Mouse (Mus musculus): ENCODE measurements around the gene Gm26602. TPM values are rescaled to one million over a fixed set of nuclear protein-coding genes. Genes with fewer than 3 reads are reported as not detected.

Gene Gm26602
- polyA plus RNA-seq, 1 experiment from 2014 or later = not detected

DNA sequence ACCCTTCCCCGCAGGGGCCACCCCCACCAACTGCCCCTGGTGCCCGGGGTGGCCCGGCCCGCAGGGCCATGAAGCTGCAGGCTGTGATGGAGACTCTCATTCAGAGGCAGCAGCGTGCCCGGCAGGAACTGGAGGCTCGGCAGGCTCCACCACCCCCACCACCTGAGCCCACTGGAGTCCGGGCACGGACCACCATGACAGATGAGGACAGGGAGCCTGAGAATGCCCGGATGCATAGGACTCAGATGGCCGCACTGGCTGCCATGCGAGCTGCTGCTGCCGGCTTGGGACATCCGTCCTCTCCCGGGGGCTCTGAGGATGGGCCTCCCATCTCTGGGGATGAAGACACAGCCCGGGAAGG lies 20.1 kb downstream of the Gm26602 start:
- no peaks in the 10 kb centered on the region for H3K27me3 ChIP-seq
- in situ Hi-C loops (cut with MboI; ENCODE audit: low pct_unique_long_range_greater_than_20kb) = no loop called here
- CTCF ChIA-PET = no interaction called here
- DNase-seq (ENCODE audit: low read depth, low spot score) (no peak), ATAC-seq (no peak)
- TF ChIP-seq CTCF (IDR thresholded peaks at IDR 0.05) = no peak
- POLR2A ChIA-PET = interaction anchor here (1.1 kb wide), 1 partner anchor 22 kb away, joined by 3 read pairs; the partner anchor contains the start of gene Med16

DNA sequence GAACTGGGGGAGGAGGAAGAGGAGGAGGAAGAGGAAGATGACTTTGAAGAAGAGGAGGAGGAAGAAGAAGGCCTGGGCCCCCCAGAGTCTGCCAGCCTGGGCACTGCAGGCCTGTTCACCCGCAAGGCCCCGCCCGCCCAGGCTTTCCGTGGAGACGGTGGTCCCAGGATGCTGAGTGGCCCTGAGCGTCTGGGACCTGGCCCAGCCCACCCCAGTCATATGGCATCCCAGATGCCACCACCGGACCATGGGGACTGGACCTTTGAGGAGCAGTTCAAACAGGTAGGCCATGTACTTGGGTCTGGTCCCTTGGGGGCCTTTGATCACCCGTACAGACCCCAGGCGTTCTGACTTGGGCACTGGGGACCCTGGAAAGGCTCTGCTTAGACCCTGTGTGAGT lies 21.1 kb downstream of the Gm26602 start:
- ATAC-seq (no peak), DNase-seq (ENCODE audit: low read depth, low spot score) (no peak)
- TF ChIP-seq CTCF (IDR thresholded peaks at IDR 0.05) = no peak
- in situ Hi-C loops (cut with MboI; ENCODE audit: low pct_unique_long_range_greater_than_20kb) = no loop called here
- no peaks in the 10 kb centered on the region for H3K27me3 ChIP-seq
- POLR2A ChIA-PET = no interaction called here
- CTCF ChIA-PET = interaction anchor here (1.3 kb wide), 1 partner anchor 28 kb away, joined by 3 read pairs; no protein-coding TSS in a partner anchor

DNA sequence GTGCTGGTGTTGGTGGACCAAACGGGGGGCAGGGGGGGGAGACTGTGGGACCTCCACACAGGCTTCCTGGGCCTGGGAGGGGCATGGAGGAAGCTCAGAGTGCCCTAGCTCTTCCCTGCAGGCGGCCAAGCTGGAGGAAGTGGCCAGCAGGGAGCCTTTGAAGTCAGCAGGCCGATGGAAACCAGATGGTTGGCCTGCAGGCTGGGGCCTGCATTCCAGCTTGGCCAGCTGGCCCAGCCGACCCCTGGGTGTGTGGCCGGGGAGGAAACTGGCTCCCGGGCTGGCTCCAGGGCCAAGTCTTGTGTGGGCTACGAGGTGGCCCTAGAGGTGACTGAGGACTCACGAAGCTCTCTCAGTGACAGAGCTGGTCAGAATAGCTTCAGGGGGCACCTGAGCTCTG lies 22.1 kb downstream of the Gm26602 start:
- in situ Hi-C loops (cut with MboI; ENCODE audit: low pct_unique_long_range_greater_than_20kb) = no loop called here
- CTCF ChIA-PET = interaction anchor here (1.3 to 1.5 kb wide), 2 partner anchors 27 to 50 kb away, joined by 3 read pairs; no protein-coding TSS in a partner anchor
- ATAC-seq (no peak), DNase-seq (ENCODE audit: low read depth, low spot score) (no peak)
- H3K27me3 ChIP-seq = no peaks in the 10 kb centered on the region
- no peak for TF ChIP-seq CTCF (IDR thresholded peaks at IDR 0.05)
- POLR2A ChIA-PET = interaction anchor here (2.6 kb wide), 1 partner anchor 17 kb away, joined by 8 read pairs; no protein-coding TSS in a partner anchor

DNA sequence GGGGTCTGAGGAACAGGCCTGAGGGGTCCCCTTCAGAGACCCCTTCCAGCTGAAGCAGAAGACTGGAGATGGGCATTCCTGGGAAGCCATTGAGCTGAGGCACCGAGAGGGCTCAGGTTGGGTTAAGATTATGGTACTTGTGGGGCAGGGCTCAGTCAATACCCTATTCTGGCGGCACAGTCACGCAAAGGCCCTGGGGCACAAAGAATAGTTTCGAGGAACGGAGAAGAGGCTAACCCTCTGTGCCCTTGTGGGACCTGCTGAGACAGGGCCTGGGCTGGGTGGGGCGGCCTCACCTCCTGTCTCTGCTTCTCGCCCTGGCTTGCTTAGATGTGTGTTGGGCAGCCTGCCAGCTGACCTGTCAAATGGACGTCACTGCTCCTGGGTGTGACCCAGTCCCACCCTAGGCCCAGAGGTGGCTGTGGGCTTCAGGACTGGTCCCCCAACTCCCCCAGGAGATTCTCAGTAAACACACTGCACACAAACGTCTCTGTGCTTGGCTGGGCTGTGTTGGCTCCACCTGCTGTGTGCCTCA lies 22.6 kb downstream of the Gm26602 start:
- ATAC-seq = no peak
- no peaks in the 10 kb centered on the region for H3K27me3 ChIP-seq
- in situ Hi-C loops (cut with MboI; ENCODE audit: low pct_unique_long_range_greater_than_20kb) = no loop called here
- POLR2A ChIA-PET = interaction anchor here (2.6 kb wide), 1 partner anchor 17 kb away, joined by 8 read pairs; no protein-coding TSS in a partner anchor
- CTCF ChIA-PET = interaction anchor here (1.3 to 1.5 kb wide), 2 partner anchors 26 to 50 kb away, joined by 3 read pairs; no protein-coding TSS in a partner anchor
- no peak for DNase-seq (ENCODE audit: low read depth, low spot score)
- no peak for TF ChIP-seq CTCF (IDR thresholded peaks at IDR 0.05)

DNA sequence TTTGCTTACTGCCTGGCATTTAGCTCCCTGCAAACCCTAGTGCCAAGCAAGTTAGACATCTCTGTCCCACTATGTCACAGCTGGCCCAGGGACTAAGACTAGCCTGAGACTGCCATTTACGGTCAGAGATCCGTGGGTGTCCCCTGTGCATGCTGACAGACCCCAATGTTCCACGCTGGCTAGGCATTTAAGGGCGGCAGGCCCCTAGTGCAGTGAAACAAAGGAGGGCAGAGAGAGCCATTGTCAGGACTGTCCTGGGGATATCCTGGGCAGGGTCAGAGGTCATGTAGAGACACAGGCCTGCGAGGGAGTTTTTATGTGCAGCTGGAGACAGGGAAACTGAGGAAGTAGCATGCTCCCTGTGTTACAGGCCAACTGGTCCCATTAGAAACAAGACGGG lies 23.2 kb downstream of the Gm26602 start:
- CTCF ChIA-PET = interaction anchor here (0.8 to 1.5 kb wide), 2 partner anchors 20 to 51 kb away, joined by 3 read pairs; no protein-coding TSS in a partner anchor
- no peak for ATAC-seq
- no peaks in the 10 kb centered on the region for H3K27me3 ChIP-seq
- DNase-seq (ENCODE audit: low read depth, low spot score) = no peak
- in situ Hi-C loops (cut with MboI; ENCODE audit: low pct_unique_long_range_greater_than_20kb) = no loop called here
- TF ChIP-seq CTCF (IDR thresholded peaks at IDR 0.05) = no peak
- POLR2A ChIA-PET = interaction anchor here (2.6 kb wide), 1 partner anchor 16 kb away, joined by 8 read pairs; no protein-coding TSS in a partner anchor

DNA sequence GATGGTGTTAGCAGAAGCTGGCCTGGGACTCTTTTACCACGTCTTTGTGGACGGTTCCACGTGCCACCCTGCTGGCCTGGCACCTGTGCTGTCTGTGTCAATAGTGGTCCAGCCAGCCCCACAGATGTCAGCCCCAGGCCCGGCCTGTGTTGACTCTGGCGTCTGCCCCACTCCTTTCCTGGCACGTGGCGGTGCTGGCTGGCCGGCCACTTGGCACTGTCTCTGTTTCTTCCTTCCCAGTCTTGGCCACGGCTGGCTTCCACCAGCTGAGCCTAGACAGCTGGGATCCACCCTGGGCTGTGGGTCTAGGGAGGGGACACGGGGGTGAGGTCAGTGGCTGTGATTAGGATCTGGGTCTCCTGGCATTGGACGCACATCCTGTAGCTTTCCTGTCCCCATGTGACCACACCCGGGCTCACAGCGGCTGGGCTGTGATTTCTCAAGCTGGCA lies 23.6 kb downstream of the Gm26602 start:
- CTCF ChIA-PET = interaction anchor here (0.8 kb wide), 1 partner anchor 20 kb away, joined by 3 read pairs; no protein-coding TSS in a partner anchor

DNA sequence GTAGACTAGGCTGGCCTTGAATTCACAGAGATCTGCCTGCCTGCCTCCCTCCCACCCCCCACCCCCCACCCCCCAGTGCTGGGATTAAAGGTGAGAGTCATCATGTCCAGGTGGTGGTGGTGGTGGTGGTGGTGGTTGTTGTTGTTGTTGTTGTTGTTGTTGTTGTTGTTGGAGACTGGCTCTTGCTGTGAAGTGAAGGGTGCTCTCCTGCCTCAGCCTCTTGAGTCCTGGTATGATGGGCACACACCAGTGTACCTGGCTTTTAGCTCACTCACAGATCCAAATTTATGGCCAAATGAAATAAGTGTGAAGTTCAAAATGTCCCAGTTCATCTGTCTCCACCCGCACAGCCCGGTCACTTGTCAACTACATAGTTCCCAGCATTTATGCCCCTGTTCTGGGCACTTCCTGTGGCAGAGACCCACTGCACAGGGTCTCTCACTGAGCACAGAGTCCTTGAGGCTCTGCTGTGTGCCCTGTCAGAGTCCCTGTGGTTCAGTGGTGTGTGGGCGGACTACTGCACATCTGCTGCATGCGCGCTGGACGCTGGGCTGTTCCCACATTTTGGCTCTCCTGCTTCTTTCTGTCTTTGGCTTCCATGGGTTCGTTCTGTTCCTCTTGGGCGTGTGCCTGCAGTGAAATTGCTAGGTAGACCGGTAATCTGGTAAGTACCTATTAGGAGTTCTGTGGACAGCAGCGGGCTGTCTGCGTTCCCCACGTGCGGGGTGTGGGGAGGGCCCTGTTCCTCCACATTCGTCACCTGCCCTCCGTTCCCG lies 24.3 kb downstream of the Gm26602 start:
- POLR2A ChIA-PET = interaction anchor here (2.6 kb wide), 1 partner anchor 15 kb away, joined by 8 read pairs; no protein-coding TSS in a partner anchor
- CTCF ChIA-PET = no interaction called here
- in situ Hi-C loops (cut with MboI; ENCODE audit: low pct_unique_long_range_greater_than_20kb) = no loop called here
- ATAC-seq (no peak), DNase-seq (ENCODE audit: low read depth, low spot score) (no peak)
- TF ChIP-seq CTCF (IDR thresholded peaks at IDR 0.05) = no peak
- H3K27me3 ChIP-seq = no peaks in the 10 kb centered on the region

More for the DNA sequence above, 23.6 kb downstream of the Gm26602 start:
- ATAC-seq (no peak), DNase-seq (ENCODE audit: low read depth, low spot score) (no peak)
- in situ Hi-C loops (cut with MboI; ENCODE audit: low pct_unique_long_range_greater_than_20kb) = no loop called here
- no peak for TF ChIP-seq CTCF (IDR thresholded peaks at IDR 0.05)
- H3K27me3 ChIP-seq = no peaks in the 10 kb centered on the region
- POLR2A ChIA-PET = interaction anchor here (2.6 kb wide), 1 partner anchor 15 kb away, joined by 8 read pairs; no protein-coding TSS in a partner anchor

DNA sequence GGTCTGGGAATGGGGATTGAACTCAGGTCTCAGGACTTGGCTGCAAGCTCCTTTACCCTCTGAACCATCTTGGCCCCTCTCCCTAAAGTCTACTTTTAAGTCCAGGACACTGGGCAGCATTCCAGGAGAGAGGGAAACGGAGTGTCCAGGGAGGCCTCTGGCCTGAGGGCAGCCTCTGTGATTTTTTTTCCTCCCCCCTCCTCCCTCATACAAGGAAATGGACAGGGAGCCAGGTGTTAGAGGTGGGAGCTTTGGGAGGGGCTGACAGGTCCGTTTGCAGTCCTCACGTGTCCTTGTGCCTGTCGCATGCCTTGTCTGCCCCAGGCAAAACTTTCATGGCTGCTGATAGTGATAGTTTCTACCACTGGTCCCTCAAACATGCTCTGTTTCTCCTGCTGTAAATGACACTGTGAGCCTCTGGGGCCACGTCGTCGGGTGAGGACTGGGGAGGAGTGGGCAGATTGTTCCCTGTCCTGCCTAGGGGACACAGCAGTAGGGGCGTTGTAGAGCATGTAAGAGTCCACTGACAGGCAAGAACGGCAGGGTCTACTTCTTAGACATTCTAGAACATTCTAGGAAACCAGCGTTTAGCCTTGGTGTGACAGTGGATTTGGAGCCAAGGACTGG lies 25.7 kb downstream of the Gm26602 start:
- in situ Hi-C loops (cut with MboI; ENCODE audit: low pct_unique_long_range_greater_than_20kb) = no loop called here
- ATAC-seq (no peak), DNase-seq (ENCODE audit: low read depth, low spot score) (no peak)
- CTCF ChIA-PET = interaction anchor here (2.5 kb wide), 1 partner anchor 11 kb away, joined by 8 read pairs; no protein-coding TSS in a partner anchor
- TF ChIP-seq CTCF (IDR thresholded peaks at IDR 0.05) = no peak
- no peaks in the 10 kb centered on the region for H3K27me3 ChIP-seq
- POLR2A ChIA-PET = interaction anchor here (0.8 to 1.0 kb wide), 2 partner anchors 9 to 16 kb away, joined by 3 read pairs; no protein-coding TSS in a partner anchor

DNA sequence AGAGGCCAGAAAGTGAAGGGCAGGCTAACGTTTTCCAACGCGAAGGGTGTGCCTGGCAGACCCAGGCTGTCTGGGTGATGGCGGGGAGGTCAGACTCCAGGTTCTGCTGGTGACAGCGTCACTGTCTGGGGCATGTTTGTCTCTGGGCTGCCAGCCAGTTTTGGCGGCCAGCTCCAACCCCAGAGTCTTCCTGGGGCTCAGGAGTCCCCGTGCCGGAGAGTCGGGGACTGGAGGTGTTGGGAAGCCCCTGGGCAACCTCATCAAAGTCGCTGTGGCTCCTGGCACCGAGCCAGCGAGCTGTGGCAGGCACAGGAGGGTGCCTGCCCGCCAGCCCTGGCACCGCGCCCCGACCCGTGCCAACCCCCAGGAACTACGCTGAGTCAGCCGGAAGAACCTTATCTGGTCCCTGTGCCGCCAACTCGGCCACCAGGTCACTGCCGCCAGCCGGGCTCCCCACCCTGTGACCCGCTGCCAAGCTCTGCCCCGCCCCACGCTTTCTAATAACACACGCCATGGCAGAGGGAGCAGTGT lies 26.3 kb downstream of the Gm26602 start:
- CTCF ChIA-PET = interaction anchor here (2.5 kb wide), 1 partner anchor 12 kb away, joined by 8 read pairs; no protein-coding TSS in a partner anchor
- POLR2A ChIA-PET = interaction anchor here (0.6 kb wide), 1 partner anchor 231 kb away, joined by 5 read pairs; no protein-coding TSS in a partner anchor
- DNase-seq (ENCODE audit: low read depth, low spot score) = peak; percentile 68
- ATAC-seq = peak; percentile 30
- no peak for TF ChIP-seq CTCF (IDR thresholded peaks at IDR 0.05)
- H3K27me3 ChIP-seq = no peaks in the 10 kb centered on the region
- in situ Hi-C loops (cut with MboI; ENCODE audit: low pct_unique_long_range_greater_than_20kb) = no loop called here

All from Patski (cell line).